Mouse (Mus musculus): ENCODE results near the gene Camsap2.
A peak's percentile ranks its signal among the peaks of the same experiment; 100 is the strongest.

The Camsap2 gene

DNA sequence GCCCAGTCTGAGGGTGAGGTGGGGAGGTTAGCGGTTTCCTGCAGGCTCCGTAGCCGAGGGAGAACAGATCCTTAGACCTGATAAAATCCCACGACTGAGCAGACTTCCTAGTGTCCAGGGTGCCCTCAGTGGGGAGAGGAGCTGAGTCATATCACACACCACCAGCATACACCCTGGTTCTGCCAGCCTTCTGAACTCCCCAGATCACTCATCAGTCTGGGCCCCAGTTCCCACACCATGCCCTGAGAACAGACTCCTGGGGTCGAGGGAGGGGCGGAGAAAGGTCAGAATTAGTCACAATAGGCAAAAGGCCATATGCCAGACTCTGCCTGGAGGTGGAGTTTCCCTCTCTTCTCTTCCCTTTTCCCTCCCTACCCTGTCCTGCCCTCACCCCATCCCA, 90.7 kb downstream of the Camsap2 start:
- DNase-seq = no peak

DNA sequence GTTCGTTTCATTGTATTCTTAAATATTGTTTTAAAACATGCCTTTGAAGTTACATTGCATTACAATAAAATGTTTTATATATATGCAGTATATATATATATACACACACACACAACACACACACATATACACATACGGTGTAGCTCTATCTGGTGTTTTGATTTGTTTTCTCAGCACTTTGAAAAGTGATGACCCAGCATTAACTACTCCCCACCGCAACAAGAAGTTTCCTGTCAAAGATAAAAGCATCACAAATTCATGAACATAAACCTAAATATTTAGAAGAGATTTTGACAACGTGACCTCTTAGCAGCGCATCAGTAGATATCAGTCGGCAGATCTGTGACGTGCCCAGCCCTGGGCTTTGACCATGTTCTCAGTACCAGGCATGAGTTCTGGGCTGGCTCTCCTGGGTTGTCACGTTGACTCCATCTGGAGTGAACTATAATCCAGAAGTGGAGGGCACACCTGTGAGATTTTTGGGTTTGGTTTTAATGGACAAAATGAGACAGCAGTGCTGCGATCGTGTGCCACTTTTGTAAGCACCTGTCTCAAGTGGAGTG, 91.3 kb downstream of the Camsap2 start:
- no peak for DNase-seq

DNA sequence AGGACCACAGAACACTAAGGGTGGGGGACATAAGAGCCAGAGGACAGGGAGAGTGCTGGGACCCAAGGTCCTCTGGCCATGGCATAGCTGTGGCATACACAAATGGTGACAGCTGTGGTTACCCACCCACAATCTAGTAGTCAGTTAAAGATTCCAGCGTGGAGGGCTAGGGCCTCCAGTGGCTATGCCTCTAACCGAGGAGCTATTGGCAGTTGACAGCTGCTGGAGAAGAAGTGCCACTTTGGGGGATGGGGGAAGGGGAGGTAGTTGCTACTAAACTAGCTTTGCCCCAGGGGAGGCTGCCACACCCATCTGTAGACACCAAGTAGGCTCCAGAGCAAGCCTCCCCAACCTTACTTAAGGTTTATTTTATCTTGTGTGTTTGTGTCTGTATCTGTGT, 92.4 kb downstream of the Camsap2 start:
- DNase-seq = no peak

DNA sequence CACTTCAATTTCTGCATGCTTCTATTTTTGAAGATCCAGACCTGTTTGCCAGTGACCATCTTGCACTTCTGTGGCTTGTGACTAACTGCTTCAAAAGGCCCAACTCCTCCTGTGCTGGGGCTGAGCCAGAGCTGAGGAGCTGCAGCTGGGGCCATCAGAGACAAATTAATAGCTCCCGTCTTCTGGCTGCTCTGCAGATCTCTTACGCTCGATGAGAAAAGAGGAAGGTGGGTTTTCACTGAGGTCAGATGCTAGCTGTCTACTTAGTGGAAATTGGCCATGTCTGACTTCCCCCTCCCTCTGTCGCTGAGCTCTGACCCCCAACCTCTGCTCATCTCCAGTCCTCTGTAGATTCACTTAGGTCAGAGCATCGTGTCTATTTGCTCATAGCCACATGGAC, 96.2 kb downstream of the Camsap2 start:
- DNase-seq = peak; percentile 48 to 65

DNA sequence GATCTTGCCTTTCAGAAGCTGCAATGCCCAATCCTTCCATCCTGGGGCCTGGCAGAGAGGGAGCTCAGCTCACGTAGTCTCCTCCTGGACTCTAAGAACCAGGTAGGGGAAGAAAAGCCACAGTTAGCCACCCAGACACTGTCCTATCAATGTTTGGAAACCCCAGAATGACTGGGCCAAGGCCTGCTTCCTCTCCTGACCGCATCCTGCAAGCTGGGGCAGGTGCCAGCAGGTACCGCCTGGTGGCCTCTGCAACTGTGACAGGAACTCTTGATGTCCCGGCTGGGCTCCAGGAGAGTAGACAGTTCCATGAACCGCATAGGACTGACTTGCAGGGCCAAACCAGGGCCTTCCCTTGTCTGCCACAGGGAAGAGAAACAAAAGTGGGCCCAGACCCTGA, 98.5 kb downstream of the Camsap2 start:
- no peak for DNase-seq

DNA sequence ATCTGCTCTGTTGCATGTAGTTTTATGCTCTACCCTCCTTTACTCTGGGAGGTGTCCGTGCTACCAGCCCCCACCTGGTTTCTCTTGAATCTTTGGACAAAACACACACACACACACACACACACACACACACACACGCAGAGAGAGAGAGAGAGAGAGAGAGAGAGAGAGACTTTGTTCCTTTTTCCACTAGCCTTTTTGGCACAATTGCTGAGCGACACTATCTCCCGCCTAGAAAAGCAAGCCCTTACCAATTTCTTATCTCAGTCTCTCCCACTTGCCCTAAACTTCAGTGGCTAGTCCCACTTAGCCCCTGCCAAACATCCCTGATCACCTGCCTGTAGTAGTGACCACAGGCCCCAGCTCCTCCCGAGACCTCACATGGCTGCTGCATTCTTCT, 101.4 kb downstream of the Camsap2 start:
- DNase-seq = no peak

DNA sequence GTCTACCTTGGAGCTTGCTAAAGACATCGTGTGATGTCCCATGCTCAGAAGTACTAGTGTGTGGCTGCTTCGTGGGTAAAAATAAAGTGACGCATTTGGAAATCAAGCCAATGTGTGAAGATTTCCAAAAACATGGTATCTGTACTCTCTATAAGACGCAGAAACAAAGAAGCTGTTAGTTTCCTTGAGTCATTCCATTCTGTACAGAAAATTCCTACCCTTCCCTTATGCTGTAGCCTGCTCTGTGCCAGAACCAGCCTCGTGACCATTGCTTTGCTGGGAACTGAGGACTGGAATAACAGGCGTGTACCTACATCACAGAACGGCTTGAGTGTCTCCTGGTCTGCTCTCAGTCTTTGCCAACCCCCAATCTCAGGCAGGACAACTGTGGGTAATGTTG, 104.1 kb downstream of the Camsap2 start:
- DNase-seq = no peak

DNA sequence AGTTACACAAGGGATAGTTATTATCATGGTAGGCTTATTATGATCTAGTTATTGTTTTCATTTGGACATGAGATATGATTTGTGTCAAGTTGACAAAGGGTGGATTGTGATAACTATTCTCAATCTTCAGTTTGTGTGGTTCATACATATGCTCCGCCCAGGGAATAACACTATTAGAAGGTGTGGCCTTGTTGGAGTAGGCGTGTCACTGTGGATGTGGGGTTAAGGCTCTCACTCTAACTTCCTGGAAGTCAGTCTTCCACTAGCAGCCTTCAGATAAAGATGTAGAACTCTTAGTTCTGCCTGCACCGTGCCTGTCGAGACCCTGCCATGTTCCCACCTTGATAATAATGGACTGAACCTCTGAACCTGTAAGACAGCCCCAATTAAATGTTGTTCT, 107.4 kb downstream of the Camsap2 start:
- no peak for DNase-seq

DNA sequence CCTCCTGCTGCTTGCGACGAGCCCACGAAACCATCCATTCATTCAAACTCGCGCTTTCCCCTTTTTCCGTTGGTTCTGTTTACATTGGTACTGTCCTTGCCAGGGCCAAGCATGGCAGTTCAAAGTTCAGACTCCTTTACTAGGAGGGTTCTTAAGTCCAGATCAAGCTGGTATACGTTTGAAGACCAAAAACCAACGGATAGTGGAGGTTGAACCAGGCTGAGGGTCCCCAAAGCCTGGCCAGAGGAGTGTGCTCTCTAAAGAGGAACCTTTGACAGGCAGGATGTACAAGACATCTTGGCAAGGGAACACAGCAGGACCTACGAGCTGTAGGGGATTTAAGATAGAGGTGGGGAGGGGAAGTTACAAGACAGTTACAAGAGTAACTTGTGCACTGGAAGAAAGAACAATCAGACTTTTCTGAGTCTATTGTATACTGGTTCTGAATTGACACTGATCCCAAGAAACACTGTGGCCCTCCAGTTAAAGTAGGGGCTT, 111.3 kb downstream of the Camsap2 start:
- DNase-seq = no peak

DNA sequence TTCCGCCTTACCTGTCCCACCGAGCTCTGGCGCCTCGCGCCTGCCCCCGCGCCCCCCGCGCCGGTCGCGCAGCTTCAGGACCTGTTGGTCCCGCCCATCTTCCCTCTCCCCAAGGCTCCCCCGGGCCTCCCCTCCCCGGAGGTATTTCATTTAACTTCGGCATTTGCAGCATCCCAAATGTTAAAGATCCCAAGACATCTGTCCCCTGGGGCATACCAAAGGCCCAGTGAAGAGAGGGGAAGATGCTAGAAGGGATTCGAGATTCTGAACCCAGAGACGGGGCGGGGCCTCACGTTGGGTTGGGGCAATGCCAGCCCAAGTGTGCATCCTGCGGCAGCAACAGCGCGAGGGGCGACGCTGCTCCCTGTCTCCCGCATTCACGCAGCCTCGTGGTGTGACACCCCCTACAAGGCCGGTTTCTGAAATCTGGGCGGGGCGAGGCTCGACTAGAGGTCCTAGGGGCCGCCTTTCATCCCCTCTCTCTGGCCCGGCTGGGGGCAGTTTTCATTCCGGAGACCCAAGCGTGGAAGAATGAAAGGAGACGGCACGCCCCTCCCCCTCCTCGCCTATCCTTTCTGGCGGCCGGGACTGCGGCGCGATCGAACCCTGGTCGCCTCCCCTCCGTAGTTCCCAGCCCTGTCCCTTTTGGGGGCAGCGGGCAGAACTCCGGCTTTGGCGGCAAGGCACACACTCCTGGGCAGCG, 111.9 kb downstream of the Camsap2 start, which contains the start of gene Inava:
Gene Inava, minus strand, starts transcription at position 373 of the 703 bp plus-strand sequence.
- peak; percentile 73 to 79 for DNase-seq

DNA sequence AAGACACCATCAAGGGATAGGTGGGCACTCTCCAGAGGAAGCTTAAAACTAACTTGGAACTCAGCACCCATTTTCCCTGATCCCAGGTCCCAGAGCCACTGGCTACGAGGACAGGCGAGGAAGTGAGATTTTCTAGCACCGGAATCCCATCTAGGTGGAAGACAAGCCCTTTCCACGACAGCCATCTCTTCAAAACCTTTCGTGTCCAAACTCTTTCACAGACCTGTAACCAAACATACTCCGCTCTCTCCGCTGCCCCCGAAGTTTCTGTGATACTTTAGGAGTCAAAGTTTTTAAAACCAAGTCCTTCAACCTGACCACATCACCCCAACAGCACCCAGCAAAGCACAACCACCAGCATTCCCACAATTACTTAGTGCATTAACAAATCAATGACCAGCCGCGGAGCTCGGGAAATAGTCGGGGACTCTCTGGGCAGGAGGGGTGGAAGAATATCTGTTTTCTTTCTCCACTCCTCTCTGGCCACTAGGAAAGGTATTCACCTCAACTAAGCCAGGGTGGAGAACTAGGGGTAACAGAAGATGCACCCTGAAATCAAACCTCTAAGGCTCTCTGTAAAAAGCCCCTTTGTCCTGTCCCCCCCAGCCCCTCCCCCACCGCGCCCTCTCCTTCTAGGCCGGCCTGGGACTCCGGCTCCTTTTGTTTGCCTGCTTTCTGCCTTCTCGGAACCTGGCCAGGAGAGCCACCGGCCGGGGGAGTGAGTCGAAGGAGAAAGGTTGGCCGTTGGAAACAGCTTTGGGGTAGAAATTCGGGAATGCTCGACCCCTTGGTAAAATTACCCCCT, 112.7 kb downstream of the Camsap2 start:
- peak; percentile 50 to 52 for DNase-seq

DNA sequence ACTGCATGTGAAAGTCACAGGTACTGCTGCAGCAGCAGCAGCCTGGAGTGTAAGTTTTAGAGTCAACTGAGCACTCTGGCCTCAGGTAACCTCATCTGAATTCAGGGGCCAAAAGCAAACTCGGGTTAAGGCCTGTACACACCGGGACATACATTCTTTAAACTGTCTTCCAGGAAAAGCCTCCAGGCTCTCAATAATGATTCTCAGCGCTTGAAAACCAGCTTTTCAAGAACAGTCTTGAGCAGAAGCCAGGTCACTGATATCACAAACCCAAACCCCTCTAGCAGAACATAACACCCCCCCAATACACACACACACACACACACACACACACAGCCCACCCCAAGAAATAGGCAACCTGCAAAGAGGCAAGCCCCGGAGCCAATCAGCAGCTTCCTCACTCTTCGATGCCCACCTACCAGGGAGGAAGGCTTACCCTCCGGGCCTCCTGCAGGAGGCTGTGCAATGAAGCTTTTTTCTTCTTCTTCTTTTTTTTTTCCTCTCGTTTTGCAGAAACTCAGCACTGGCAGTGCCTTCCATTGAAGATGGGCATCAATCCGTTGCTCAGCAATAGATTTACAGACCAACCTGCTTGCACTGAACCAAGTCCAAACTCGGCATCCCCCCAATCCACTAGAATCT, 113.5 kb downstream of the Camsap2 start:
- DNase-seq = no peak

DNA sequence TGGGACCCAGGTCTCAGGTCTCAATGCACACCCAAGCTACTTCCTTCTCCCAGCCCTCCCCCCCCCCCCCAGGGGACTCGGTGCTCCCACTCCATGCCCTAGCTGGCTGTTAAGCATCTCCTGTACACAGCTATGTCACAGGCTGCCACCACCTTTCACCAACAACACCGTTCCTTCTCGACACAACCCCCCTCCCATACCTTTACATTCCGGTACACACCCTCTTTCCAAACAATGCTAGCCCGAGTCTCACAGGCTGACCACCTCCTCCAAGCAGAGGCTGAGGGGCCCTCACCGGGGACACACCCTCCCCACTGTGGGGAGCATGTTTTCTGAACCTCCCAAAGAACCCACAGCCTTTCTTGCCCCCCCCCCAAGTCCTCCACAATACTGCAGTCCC, 114.3 kb downstream of the Camsap2 start:
- no peak for DNase-seq

DNA sequence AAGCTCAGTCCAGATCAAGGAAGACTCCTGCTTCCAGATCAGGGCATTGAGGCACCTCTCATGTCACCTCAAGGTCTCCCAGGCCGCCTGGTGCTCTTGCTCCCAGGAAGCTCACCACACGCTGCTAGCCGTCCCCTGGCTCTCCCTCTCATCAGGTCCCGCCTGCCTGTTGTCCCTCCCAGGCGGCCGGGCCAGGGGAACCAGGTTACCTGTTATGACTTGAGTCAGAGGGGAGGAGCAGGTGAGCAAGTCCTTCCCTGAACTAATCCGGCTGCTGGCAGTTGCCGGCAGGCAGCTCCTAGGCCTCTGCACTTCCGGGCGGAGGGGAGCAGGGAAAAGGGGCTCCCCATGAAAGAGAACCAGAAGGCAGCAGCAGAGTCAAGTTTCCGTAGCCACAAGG, 115.7 kb downstream of the Camsap2 start:
- DNase-seq = no peak

DNA sequence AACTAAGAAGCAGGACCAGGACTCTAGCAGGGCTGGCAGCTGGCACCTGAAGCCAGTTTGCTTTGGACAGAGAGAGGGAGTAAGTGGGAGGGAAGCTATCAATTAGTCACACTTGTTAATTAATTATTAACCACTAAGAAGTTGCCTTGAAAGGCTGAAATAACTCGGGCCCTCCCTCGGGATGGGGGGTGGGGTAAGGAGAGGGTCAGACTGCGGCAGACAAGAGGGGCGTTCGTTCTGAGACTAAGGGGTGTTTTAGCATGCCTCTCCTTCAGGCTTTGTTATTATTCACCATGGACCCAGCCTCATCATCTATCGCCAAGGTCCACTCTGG, 116.9 kb downstream of the Camsap2 start:
- DNase-seq = peak in 1 of 2 experiments; percentile 32

DNA sequence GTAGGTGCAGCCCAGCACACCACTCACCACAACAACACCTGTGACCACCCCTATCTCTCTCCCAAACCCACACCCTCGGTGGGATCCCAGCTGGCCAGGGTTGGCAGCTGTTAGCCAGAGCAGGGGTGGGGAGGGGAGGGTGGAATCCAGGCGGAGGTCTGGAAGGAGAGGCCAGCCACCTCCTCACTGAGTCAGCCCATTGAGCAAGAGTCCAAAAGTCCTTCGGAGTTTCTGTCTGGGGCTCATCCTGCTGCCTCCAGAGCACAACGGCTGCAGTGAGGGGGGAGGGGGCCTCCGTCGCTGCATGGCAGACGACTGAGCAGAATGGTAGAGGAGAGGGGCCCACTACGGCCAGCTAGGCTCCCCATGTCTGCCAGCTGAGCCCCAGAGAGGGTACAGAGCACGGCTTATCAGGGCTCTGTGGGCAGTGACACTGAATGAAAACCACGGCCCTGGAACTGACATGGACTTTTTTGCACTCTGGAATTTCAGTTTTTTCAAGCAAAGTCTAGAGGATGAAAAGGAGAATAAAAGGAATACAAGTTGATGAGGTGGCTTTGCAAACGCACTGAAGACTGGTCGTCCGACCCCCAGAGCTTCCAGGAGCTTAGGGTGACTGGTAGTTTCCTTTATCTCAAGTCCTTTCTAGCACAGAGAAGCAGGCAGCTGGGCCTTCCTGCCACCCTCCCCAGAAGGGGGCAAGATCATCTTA, 117.4 kb downstream of the Camsap2 start:
- peak in 1 of 2 experiments; percentile 46 for DNase-seq

DNA sequence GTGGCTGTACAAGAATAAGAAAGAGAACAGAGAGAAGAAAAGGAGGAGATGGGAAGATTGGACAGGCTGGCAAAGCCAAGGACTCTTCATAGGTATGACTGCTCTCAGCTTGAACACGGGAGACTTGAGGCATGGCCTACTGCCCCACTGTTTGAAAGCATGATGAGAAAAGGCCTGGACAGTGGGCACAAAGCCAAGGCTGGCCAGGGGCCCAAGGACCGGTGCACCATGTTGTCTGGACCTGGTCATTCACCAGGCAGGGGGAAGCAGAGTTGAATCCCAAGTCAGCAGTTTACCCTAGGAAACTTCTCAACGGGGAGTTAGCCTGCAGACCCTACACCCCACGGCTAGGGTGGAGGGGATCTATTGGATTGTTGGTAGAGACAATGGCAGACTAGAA, 118.0 kb downstream of the Camsap2 start:
- peak; percentile 68 to 77 for DNase-seq

DNA sequence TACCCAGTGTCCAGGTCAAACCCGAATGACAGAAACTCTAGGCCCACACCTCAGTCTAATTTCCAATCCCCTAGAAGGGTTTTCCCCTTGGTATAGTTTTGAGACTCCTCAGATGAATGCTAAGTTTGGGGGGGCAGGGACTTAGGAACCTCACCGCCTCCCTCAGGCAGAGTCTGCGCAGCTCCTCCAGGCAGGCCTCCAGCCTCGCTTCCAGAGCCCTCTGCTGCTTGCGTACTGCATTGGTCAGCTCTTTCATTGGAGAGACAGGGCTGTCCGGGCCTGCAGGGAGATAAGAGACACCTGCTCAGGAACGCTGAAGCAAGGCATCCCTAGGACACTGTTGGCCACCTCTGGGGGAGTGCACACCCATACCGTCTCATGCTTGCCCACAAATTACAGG, 119.3 kb downstream of the Camsap2 start:
- DNase-seq = no peak

DNA sequence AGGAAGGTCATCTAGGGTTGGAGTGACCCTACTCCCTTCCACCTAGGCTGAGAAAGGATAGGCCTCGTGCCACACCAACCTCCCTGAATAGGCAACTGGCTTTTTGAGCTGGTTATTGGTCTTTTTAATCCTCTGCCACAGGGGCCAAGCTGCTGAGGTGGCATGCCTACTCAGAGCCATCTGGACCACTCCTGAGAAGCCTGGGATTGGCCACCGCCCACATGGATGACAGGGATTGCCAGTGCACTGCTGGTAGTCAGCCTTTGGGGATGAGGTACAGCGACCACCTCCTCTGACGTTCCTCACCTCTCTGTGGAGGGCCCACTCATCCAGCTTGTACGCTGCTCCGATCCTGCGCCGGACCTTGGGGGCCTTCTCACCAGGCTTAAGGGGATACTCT, 120.1 kb downstream of the Camsap2 start:
- peak; percentile 53 to 65 for DNase-seq

DNA sequence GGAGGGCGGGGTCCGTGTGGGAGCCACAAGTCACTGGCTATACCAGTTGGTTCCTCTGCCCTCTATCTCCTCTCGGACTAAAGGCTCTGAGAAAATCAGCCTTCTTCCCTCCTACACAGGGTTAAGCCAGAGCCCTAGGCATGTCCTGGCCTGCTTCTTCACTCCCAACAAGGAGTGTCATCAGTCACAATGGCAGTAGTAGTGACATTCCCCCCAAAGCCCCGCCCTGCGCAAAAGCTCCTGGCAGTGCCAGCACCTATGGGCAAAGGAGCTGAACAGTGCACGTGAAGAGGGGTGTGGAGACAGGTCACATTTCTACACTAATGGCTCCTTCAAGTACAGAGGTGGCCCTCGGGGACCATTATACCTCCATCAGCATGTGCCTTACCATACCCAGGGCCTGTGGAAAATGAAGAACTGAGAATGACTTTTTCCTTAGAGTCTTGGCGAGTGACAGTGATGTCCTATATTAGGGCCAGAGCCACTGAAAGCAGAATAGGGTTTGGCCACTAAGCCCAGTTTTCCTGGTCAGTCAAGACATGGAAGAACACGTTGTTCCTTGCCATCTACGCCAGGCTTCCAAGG, 122.1 kb downstream of the Camsap2 start:
- no peak for DNase-seq

DNA sequence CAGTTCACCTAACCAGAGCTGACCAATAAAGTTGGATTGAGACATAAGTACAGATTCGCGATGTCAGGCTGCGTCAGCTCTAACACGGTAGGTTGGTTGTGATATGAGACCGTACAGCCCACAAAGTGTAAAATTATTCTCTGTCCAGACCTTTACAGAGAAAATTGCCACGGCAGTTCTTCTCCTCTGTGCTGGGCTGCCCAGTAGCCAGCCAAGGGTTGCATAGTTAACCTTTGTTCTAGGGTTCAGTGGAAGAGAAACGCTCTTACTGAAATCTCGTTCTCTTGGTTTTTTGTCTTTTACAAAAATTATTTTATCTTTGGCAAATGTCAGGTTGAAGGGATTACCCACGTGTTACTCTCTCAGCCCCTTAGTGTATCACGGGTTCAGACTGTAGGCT, 123.5 kb downstream of the Camsap2 start:
- no peak for DNase-seq

Data from cerebellum, postnatal 10 days (tissue).